Mouse (Mus musculus): ENCODE results near the gene Rps27rt.
"Not testable (repeated sequence)": the region's sequence is repeated elsewhere in the genome, so short reads cannot be mapped to it uniquely, and the experiment has no call there.

DNA sequence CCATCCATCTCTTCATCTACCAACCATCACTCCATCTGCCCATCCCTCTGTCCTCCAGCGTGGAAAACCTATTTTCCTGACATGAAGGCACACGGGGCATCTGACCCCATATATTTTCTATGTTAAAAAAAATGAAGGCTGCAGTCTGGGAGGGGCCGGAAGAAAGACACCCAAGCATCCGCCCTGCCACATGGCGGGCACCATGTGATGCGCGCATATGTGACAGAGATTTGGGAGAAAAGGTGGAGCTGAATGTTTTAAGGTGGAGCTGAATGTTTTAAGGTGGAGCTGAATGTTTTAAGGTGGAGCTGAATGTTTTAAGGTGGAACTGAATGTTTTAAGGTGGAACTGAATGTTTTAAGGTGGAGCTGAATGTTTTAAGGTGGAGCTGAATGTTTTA lies 16.3 kb downstream of the Rps27rt start:
- not testable (repeated sequence) for TF ChIP-seq POLR2A (IDR thresholded peaks at IDR 0.05; ENCODE audit: extremely low read depth, insufficient read depth, low read length); CTCF (IDR thresholded peaks at IDR 0.05; ENCODE audit: low read depth, low read length)
